Mouse (Mus musculus) T-helper 2 cell (primary cell): ENCODE data around the gene Optc.

Source experiments
- in situ Hi-C: fragments of 300-600 bp; cut with MboI, MseI; formaldehyde crosslinking; loops from one replicate; pipeline ENCODE4 v1.15.1; 2025; ENCODE audit warnings: high pct_unique_total_duplicates

Optc gene

GRCm38 (mm10) chr1:133918088-133918470 lies 10.3 kb upstream of the Optc start:
- in situ Hi-C loops, result no loop called here

GRCm38 (mm10) chr1:133917456-133918087 lies 9.8 kb upstream of the Optc start:
- in situ Hi-C loops, result no loop called here

- in situ Hi-C loops, result no loop called here
Observed at GRCm38 (mm10) chr1:133915723-133916355, 8.0 kb upstream of the Optc start.

GRCm38 (mm10) chr1:133915115-133915514 lies 7.3 kb upstream of the Optc start:
- in situ Hi-C loops, result no loop called here

- in situ Hi-C loops, result loop anchor here (5.0 kb wide), 2 partner anchors 134 to 194 kb away; no protein-coding TSS in a partner anchor
Observed at GRCm38 (mm10) chr1:133913018-133913417, 5.2 kb upstream of the Optc start.

- in situ Hi-C loops, result loop anchor here (5.0 kb wide), 2 partner anchors 136 to 196 kb away; no protein-coding TSS in a partner anchor
Observed at GRCm38 (mm10) chr1:133911456-133911855, 3.7 kb upstream of the Optc start.

- in situ Hi-C loops, result loop anchor here (5.0 kb wide), 2 partner anchors 136 to 196 kb away; no protein-coding TSS in a partner anchor
Observed at GRCm38 (mm10) chr1:133911008-133911407, 3.2 kb upstream of the Optc start.

- in situ Hi-C loops, result loop anchor here (5.0 kb wide), 2 partner anchors 137 to 197 kb away; no protein-coding TSS in a partner anchor
Observed at GRCm38 (mm10) chr1:133910108-133910507, 2.3 kb upstream of the Optc start.

GRCm38 (mm10) chr1:133908659-133909575 lies 1.1 kb upstream of the Optc start:
- in situ Hi-C loops, result no loop called here

- in situ Hi-C loops, result no loop called here
Observed at GRCm38 (mm10) chr1:133906420-133906819, 1.4 kb downstream of the Optc start.

GRCm38 (mm10) chr1:133900825-133901224 lies 7.0 kb downstream of the Optc start:
- in situ Hi-C loops, result no loop called here

GRCm38 (mm10) chr1:133899043-133899542 lies 8.7 kb downstream of the Optc start:
- in situ Hi-C loops, result loop anchor here (5.0 kb wide), 2 partner anchors 102 to 162 kb away; no protein-coding TSS in a partner anchor

GRCm38 (mm10) chr1:133897293-133897692 lies 10.5 kb downstream of the Optc start:
- in situ Hi-C loops, result loop anchor here (5.0 kb wide), 2 partner anchors 100 to 160 kb away; no protein-coding TSS in a partner anchor

GRCm38 (mm10) chr1:133891489-133891888 lies 16.3 kb downstream of the Optc start:
- in situ Hi-C loops, result no loop called here

- in situ Hi-C loops, result no loop called here
Observed at GRCm38 (mm10) chr1:133889949-133890598, 17.7 kb downstream of the Optc start.

GRCm38 (mm10) chr1:133887538-133888250 lies 20.1 kb downstream of the Optc start:
- in situ Hi-C loops, result no loop called here

GRCm38 (mm10) chr1:133887044-133887443 lies 20.8 kb downstream of the Optc start:
- in situ Hi-C loops, result no loop called here

- in situ Hi-C loops, result no loop called here
Observed at GRCm38 (mm10) chr1:133886431-133886830, 21.4 kb downstream of the Optc start.

GRCm38 (mm10) chr1:133885811-133886210 lies 22.0 kb downstream of the Optc start:
- in situ Hi-C loops, result no loop called here

GRCm38 (mm10) chr1:133884746-133885145 lies 23.1 kb downstream of the Optc start:
- in situ Hi-C loops, result no loop called here

GRCm38 (mm10) chr1:133884090-133884489 lies 23.7 kb downstream of the Optc start:
- in situ Hi-C loops, result no loop called here
